Mouse (Mus musculus): ENCODE measurements around the gene Olfr807. TPM values are rescaled to one million over a fixed set of nuclear protein-coding genes. Genes with fewer than 3 reads are reported as not detected.

The Olfr807 gene
- not detected in 2 replicates for polyA plus RNA-seq (2015; fragmentation: Nextera tagmentation; extraction: Ambion mirVana)

DNA sequence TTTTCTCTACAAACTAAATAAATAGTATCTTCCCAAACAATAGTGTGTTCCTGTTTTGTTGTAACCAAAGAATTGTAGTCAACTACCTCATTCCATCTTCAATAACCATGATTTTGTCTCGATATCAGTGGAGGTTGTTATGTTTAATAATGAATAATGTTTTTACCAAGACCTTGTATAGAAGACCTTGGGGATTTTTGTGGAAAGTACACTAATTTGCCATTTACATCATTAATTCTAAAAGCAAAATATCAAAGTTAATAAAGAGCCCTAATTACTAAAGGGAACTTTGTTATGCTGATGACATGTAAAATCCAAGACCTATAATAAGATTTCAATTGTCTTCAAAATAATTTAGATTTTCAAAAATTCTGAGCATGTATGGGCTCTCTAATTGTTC, at the start of gene Olfr807:
TSS of gene Olfr807 (minus strand) at position 101 of the 400 bp plus-strand sequence.
- Histone ChIP-seq H3K9me3 (no peaks in the 10 kb centered on the region), H3K27me3 (no peaks in the 10 kb centered on the region), H3K36me3 (no peaks in the 10 kb centered on the region), H3K4me1 (no peaks in the 10 kb centered on the region), H3K27ac (no peak within 1 kb of the TSS), H3K4me3 (no peak within 1 kb of the TSS), H3K4me2 (replicated peaks) (no peak within 1 kb of the TSS), H3K9ac (no peak within 1 kb of the TSS)
- no peak for ATAC-seq (ENCODE audit: low FRiP score, low read depth)
- 90% methylated on average over 1 of the region's 1 CpGs for WGBS

DNA sequence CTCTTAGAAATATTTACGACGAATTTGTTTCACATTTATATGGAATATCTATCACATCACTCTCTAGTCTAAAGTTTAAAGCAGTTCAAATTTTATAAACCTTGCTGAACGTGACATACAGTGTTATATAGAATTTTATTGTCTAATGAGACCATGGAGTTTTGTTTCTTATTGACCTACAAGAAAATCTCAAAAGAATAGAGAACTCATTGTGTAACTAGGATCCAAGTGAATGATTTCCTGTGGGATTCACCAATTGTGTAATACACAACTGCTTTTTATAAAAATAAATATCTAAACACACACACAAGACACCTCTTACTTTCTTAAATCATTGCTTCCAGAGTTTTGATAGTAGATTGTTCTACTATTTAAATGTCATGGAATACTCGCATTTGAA, 46.7 kb upstream of the Olfr807 start, which contains the start of gene Olfr811:
TSS of gene Olfr811 (minus strand) at position 101 of the 400 bp plus-strand sequence.
- H3K27ac ChIP-seq: no peak within 1 kb of the TSS
- H3K4me2 ChIP-seq (replicated peaks): no peak within 1 kb of the TSS
- 80% methylated on average over 4 of the region's 4 CpGs for WGBS
- H3K9me3 ChIP-seq: no peaks in the 10 kb centered on the region
- no peaks in the 10 kb centered on the region for H3K36me3 ChIP-seq
- H3K9ac ChIP-seq: no peak within 1 kb of the TSS
- H3K4me3 ChIP-seq: no peak within 1 kb of the TSS
- no peaks in the 10 kb centered on the region for H3K4me1 ChIP-seq
- H3K27me3 ChIP-seq: no peaks in the 10 kb centered on the region
- no peak for ATAC-seq (ENCODE audit: low FRiP score, low read depth)

DNA sequence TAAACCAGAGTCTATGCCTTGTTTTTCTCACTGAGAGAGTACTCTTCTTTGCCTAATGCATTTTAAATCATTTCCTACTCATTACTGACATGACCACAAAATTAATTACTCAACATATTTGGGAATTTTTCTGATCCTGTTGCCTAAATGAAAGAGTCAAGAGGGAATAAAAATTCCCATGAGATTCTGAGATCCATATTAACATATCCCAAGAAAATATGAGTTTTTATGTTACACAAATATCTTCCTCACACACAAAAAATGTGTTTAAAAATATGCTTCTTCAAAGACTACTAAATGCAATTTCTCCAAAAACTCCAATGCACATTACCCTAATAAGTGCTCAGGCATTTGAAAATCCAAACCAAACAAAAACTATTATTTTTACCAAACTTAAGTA, 37.2 kb upstream of the Olfr807 start, which contains the start of gene Olfr810:
TSS of gene Olfr810 (minus strand) at position 101 of the 400 bp plus-strand sequence.
- Histone ChIP-seq H3K36me3 (no peaks in the 10 kb centered on the region), H3K9ac (no peak within 1 kb of the TSS), H3K4me1 (no peaks in the 10 kb centered on the region), H3K9me3 (no peaks in the 10 kb centered on the region), H3K27me3 (no peaks in the 10 kb centered on the region), H3K4me2 (replicated peaks) (no peak within 1 kb of the TSS), H3K27ac (no peak within 1 kb of the TSS), H3K4me3 (no peak within 1 kb of the TSS)
- no peak for ATAC-seq (ENCODE audit: low FRiP score, low read depth)

DNA sequence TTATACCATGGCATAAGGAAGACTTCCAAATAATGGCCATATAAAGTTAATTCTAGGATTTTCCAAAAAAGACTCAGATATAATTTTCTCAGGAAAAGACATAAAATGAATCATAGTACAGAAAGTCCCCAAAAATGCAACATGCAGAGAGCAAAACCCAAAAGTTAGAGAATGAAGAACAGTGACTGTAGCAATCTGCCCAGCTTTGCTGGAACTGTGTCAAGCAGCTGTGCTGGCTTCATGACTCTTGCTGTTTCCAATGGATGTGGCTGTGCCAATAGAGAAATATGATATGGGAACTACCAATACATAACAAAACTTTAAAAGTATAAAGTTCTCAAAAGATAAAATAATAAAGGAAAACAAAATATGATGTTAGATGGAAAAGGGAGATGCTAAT, 20.5 kb upstream of the Olfr807 start:
- ATAC-seq (ENCODE audit: low FRiP score, low read depth): no peak
- Histone ChIP-seq H3K9me3 (no peaks in the 10 kb centered on the region), H3K36me3 (no peaks in the 10 kb centered on the region), H3K27me3 (no peaks in the 10 kb centered on the region), H3K9ac (no peak overlapping the region), H3K4me1 (no peaks in the 10 kb centered on the region), H3K4me3 (no peak overlapping the region), H3K4me2 (replicated peaks) (no peak overlapping the region), H3K27ac (no peak overlapping the region)

DNA sequence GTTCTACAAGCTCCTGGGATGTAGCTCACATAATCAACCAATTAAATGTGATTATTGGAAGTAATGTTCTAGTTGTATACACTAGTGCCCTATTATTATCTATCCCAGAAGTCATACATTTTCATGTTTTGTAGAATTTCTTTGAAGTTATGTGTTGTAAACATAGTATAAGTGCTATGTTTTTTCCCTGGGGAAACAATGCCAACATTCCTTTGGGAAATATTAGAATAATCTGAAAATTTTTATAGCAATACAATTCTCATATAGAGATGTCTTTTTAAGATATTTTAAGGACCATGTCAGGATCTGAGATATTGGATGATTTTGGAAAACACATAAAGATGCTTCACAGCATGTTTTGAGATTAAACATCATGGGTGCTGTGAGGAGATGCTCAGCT, 16.7 kb upstream of the Olfr807 start, which contains the start of gene Olfr809:
TSS of gene Olfr809 (plus strand) at position 301 of the 400 bp plus-strand sequence.
- no peaks in the 10 kb centered on the region for H3K36me3 ChIP-seq
- no peaks in the 10 kb centered on the region for H3K9me3 ChIP-seq
- H3K9ac ChIP-seq: no peak within 1 kb of the TSS
- no peak within 1 kb of the TSS for H3K4me3 ChIP-seq
- H3K4me2 ChIP-seq (replicated peaks): no peak within 1 kb of the TSS
- H3K4me1 ChIP-seq: no peaks in the 10 kb centered on the region
- H3K27ac ChIP-seq: no peak within 1 kb of the TSS
- no peaks in the 10 kb centered on the region for H3K27me3 ChIP-seq
- ATAC-seq (ENCODE audit: low FRiP score, low read depth): no peak

DNA sequence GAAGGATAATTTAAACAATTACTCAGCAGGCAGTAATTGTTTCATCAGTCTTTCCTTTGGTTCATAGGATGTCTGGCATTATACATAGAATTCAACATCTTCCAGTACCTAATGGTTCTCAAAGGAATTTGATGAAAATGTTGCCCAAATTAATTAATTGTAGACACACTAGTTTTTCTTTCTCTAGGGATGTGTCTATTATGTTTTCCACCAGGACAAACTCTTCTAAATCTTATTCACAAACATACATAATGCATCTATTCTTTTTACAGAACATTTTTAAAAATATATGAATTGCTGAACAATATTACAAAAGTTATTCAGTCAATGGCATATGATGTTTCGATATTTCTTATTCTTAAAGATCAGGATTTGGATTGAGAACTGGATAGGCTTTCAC, 7.6 kb upstream of the Olfr807 start, which contains the start of gene Olfr808:
TSS of gene Olfr808 (plus strand) at position 301 of the 400 bp plus-strand sequence.
- whole genome bisulfite sequencing: 91% methylated on average over 1 of the region's 1 CpGs
- Histone ChIP-seq H3K4me1 (no peaks in the 10 kb centered on the region), H3K36me3 (no peaks in the 10 kb centered on the region), H3K4me2 (replicated peaks) (no peak within 1 kb of the TSS), H3K4me3 (no peak within 1 kb of the TSS), H3K9me3 (no peaks in the 10 kb centered on the region), H3K27ac (no peak within 1 kb of the TSS), H3K27me3 (no peaks in the 10 kb centered on the region), H3K9ac (no peak within 1 kb of the TSS)
- ATAC-seq (ENCODE audit: low FRiP score, low read depth): no peak

DNA sequence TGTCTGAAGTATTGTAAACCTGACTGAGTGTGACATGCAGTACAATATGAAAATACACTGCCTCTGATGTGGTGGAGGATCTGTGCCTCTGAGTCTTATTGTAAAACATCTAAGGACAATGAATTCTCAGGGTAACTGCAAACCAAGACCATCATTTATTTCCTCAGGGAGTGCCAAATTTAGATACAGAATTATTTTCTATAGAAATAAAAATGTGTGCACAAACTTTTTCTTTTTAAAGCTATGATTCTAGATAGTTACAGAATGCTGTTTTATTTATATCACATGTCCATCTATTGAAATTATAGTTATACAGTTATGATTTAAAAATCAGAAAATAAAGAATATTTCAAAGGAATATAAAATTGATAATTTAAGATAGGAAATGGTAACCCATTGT, 15.8 kb downstream of the Olfr807 start, which contains the start of gene Olfr806:
TSS of gene Olfr806 (minus strand) at position 101 of the 400 bp plus-strand sequence.
- H3K27ac ChIP-seq: no peak within 1 kb of the TSS
- H3K4me2 ChIP-seq (replicated peaks): no peak within 1 kb of the TSS
- H3K9ac ChIP-seq: no peak within 1 kb of the TSS
- no peaks in the 10 kb centered on the region for H3K27me3 ChIP-seq
- no peaks in the 10 kb centered on the region for H3K4me1 ChIP-seq
- H3K4me3 ChIP-seq: no peak within 1 kb of the TSS
- H3K9me3 ChIP-seq: no peaks in the 10 kb centered on the region
- no peaks in the 10 kb centered on the region for H3K36me3 ChIP-seq
- no peak for ATAC-seq (ENCODE audit: low FRiP score, low read depth)

DNA sequence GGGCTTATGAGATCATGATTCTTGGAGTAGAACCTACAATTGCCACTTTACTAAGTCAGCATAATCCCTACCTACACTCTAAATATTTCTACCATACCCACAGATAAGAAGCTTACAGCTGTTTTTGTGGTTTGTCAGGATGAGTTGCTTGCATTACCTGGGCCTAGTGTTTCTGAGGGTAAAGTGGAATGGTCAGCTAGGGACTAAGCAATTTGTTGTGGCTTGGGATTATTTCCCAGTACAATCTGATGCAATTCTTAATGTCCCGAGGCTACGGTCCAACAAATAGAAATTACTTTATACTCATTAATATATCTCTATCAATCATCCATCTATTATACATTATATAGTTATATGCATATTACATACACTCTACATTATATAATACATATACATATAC, 28.3 kb downstream of the Olfr807 start, which contains the start of gene Olfr805:
TSS of gene Olfr805 (minus strand) at position 101 of the 400 bp plus-strand sequence.
- no peak within 1 kb of the TSS for H3K4me3 ChIP-seq
- H3K4me1 ChIP-seq: no peaks in the 10 kb centered on the region
- H3K36me3 ChIP-seq: no peaks in the 10 kb centered on the region
- H3K9me3 ChIP-seq: no peaks in the 10 kb centered on the region
- no peak within 1 kb of the TSS for H3K27ac ChIP-seq
- H3K27me3 ChIP-seq: no peaks in the 10 kb centered on the region
- H3K4me2 ChIP-seq (replicated peaks): no peak within 1 kb of the TSS
- ATAC-seq (ENCODE audit: low FRiP score, low read depth): no peak
- no peak within 1 kb of the TSS for H3K9ac ChIP-seq
- WGBS: 96% methylated on average over 2 of the region's 2 CpGs

Small RNA genes lying within 50 kb of the gene (microRNA-seq; reads per million reads assigned to microRNA genes)
- not detected for gene Gm24485

Other genes with a start within 250 kb of the Olfr807 start
- not detected in 2 replicates for gene Olfr791, start 236.0 kb downstream of the Olfr807 start, polyA plus RNA-seq (2015; fragmentation: Nextera tagmentation; extraction: Ambion mirVana)
- not detected in 2 replicates for gene Olfr792, start 218.6 kb downstream of the Olfr807 start, polyA plus RNA-seq (2015; fragmentation: Nextera tagmentation; extraction: Ambion mirVana)
- gene Olfr794, start 190.1 kb downstream of the Olfr807 start, polyA plus RNA-seq (2015; fragmentation: Nextera tagmentation; extraction: Ambion mirVana): not detected in 2 replicates
- gene Olfr796, start 145.2 kb downstream of the Olfr807 start, polyA plus RNA-seq (2015; fragmentation: Nextera tagmentation; extraction: Ambion mirVana): not detected in 2 replicates
- not detected in 2 replicates for gene Olfr798, start 129.9 kb downstream of the Olfr807 start, polyA plus RNA-seq (2015; fragmentation: Nextera tagmentation; extraction: Ambion mirVana)
- gene Olfr799, start 120.3 kb downstream of the Olfr807 start, polyA plus RNA-seq (2015; fragmentation: Nextera tagmentation; extraction: Ambion mirVana): not detected in 2 replicates
- gene Olfr800, start 100.1 kb downstream of the Olfr807 start, polyA plus RNA-seq (2015; fragmentation: Nextera tagmentation; extraction: Ambion mirVana): not detected in 2 replicates
- gene Olfr801, start 83.9 kb downstream of the Olfr807 start, polyA plus RNA-seq (2015; fragmentation: Nextera tagmentation; extraction: Ambion mirVana): not detected in 2 replicates
- not detected in 2 replicates for gene Olfr802, start 69.6 kb downstream of the Olfr807 start, polyA plus RNA-seq (2015; fragmentation: Nextera tagmentation; extraction: Ambion mirVana)
- gene Olfr803, start 63.5 kb downstream of the Olfr807 start, polyA plus RNA-seq (2015; fragmentation: Nextera tagmentation; extraction: Ambion mirVana): not detected in 2 replicates
- not detected in 2 replicates for gene Olfr804, start 54.6 kb downstream of the Olfr807 start, polyA plus RNA-seq (2015; fragmentation: Nextera tagmentation; extraction: Ambion mirVana)
- gene Olfr805, start 28.4 kb downstream of the Olfr807 start, polyA plus RNA-seq (2015; fragmentation: Nextera tagmentation; extraction: Ambion mirVana): not detected in 2 replicates
- gene Olfr806, start 15.9 kb downstream of the Olfr807 start, polyA plus RNA-seq (2015; fragmentation: Nextera tagmentation; extraction: Ambion mirVana): not detected in 2 replicates
- gene Olfr808, start 7.7 kb upstream of the Olfr807 start, polyA plus RNA-seq (2015; fragmentation: Nextera tagmentation; extraction: Ambion mirVana): not detected in 2 replicates
- gene Olfr809, start 16.8 kb upstream of the Olfr807 start, polyA plus RNA-seq (2015; fragmentation: Nextera tagmentation; extraction: Ambion mirVana): not detected in 2 replicates
- gene Olfr810, start 37.1 kb upstream of the Olfr807 start, polyA plus RNA-seq (2015; fragmentation: Nextera tagmentation; extraction: Ambion mirVana): not detected in 2 replicates
- not detected in 2 replicates for gene Olfr811, start 46.6 kb upstream of the Olfr807 start, polyA plus RNA-seq (2015; fragmentation: Nextera tagmentation; extraction: Ambion mirVana)
- gene Olfr812, start 88.3 kb upstream of the Olfr807 start, polyA plus RNA-seq (2015; fragmentation: Nextera tagmentation; extraction: Ambion mirVana): not detected in 2 replicates
- gene Olfr813, start 97.6 kb upstream of the Olfr807 start, polyA plus RNA-seq (2015; fragmentation: Nextera tagmentation; extraction: Ambion mirVana): not detected in 2 replicates
- not detected in 2 replicates for gene Olfr814, start 122.1 kb upstream of the Olfr807 start, polyA plus RNA-seq (2015; fragmentation: Nextera tagmentation; extraction: Ambion mirVana)
- not detected in 2 replicates for gene Olfr815, start 148.1 kb upstream of the Olfr807 start, polyA plus RNA-seq (2015; fragmentation: Nextera tagmentation; extraction: Ambion mirVana)
- gene Olfr816, start 157.8 kb upstream of the Olfr807 start, polyA plus RNA-seq (2015; fragmentation: Nextera tagmentation; extraction: Ambion mirVana): not detected in 2 replicates
- not detected in 2 replicates for gene Olfr818, start 191.3 kb upstream of the Olfr807 start, polyA plus RNA-seq (2015; fragmentation: Nextera tagmentation; extraction: Ambion mirVana)
- gene Olfr819, start 209.5 kb upstream of the Olfr807 start, polyA plus RNA-seq (2015; fragmentation: Nextera tagmentation; extraction: Ambion mirVana): not detected in 2 replicates
- not detected in 2 replicates for gene Olfr247, start 218.3 kb upstream of the Olfr807 start, polyA plus RNA-seq (2015; fragmentation: Nextera tagmentation; extraction: Ambion mirVana)
- gene Gm10310, start 227.3 kb upstream of the Olfr807 start, polyA plus RNA-seq (2015; fragmentation: Nextera tagmentation; extraction: Ambion mirVana): not detected in 2 replicates